Mouse (Mus musculus): Measurements from ENCODE around the gene Nfat5.

GRCm38 (mm10) chr8:107262046-107262705, 31.1 kb upstream of the Nfat5 start:
- no peak for TF ChIP-seq CTCF (IDR thresholded peaks at IDR 0.05; ENCODE audit: low read depth)
- no peak for TF ChIP-seq EP300 (IDR thresholded peaks at IDR 0.05; ENCODE audit: low read depth)
